10 mouse cellular contexts compared by ENCODE assay signal in the genomic region with DNA sequence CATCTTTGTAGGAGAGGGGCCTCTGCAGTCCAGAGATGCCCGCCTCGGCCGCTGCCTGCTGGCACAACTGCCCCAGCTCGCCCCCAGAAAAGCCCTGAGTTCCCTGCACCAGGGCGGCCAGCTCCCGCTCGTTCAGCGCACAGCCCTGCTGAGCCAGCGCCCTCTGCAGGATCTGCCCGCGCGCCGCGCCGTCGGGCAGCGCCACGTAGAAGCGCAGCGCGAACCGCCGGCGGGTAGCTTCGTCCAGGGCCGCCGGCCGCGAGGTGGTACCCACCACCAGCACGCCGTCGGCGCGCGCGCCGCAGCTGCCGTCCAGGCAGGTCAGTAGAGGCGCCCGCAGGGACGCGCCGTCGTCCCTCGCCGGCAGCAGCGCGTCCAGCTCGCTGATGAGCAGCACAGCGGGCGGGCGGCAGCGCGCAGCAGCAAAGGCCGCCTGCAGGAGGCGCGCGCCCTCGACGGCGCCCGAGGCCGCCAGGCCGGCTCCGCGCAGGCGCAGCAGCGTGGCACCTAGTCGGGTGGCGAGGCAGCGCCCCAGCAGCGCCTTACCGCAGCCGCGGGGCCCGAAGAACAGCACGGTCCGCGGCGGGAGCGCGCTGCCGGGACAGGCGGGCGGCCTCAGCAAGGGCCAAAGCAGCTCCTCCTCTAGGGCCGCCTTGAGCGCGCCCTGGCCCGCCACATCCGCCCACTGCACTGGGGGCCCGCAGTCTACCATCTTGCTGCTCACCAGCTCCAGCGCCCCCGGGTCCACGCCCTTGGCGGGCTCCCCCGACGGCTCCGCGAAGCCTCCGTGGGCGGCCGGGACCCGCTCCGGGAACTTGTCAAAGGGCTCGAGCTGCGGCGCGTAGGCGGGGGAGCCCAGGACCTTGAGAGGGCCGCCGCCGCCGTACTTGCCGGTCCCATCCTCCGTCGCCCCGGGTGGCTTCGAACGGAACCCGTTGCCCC. TPM values are rescaled to one million over a fixed set of nuclear protein-coding genes. Genes with fewer than 3 reads are reported as not detected.
DNase-seq lines count a peak whose midpoint lies in the region.
"Had no signal": no experiment of that assay in that cellular context is flagged by ENCODE, and none has a peak within 500 bp of the region (broad histone marks: within the 10 kb centered on the region; RNA-seq: fewer than 3 reads in every experiment).

No protein-coding gene starts in this region.

- no peaks in the 10 kb centered on the region for H3K9me3 ChIP-seq in hindbrain, embryonic 10.5 days

- peak overlapping the region; percentile 44 for H3K4me3 ChIP-seq in hindbrain, embryonic 10.5 days

- H3K27me3 ChIP-seq in hindbrain, embryonic 10.5 days (ENCODE audit: insufficient read depth, poor library complexity, severe bottlenecking): peaks cover 84% of the 10 kb centered on the region

- 16% methylated on average over 120 of the region's 120 CpGs for WGBS in hindbrain, embryonic 10.5 days

- peak overlapping the region; percentile 83 for H3K27ac ChIP-seq in hindbrain, embryonic 10.5 days

- DNase-seq in adrenal gland, adult 2 months: peak; percentile 61
- DNase-seq in adrenal gland, adult 8-10 months: no peak
- DNase-seq in adrenal gland, postnatal 14 days: peak; percentile 70
- DNase-seq in hindbrain, embryonic 10.5 days (ENCODE audit: low spot score): peak; percentile 66
- DNase-seq in lung, postnatal 36 days: peak; percentile 21
- DNase-seq in testis, postnatal 10 days (ENCODE audit: low spot score): peak; percentile 63
- DNase-seq in natural killer cell, adult 2 months (ENCODE audit: low spot score in 2 of 2): no peak
- DNase-seq in right cerebral cortex, adult 2 months (ENCODE audit: low spot score in 2 of 2): no peak

- peaks cover 64% of the 10 kb centered on the region for H3K36me3 ChIP-seq in hindbrain, embryonic 10.5 days

- peaks cover 78% of the 10 kb centered on the region for H3K4me1 ChIP-seq in hindbrain, embryonic 10.5 days (replicated peaks)

RNA-seq across cellular contexts. Expression of gene Gm47841, which starts 5.6 kb away (rescaled TPM):
- under 1 TPM; 0.37 to 0.45 TPM for total RNA-seq in adrenal gland, adult 2 months (2021)
- 0.37 TPM in 1 of 2 replicates, not detected in the other for polyA plus RNA-seq in adrenal gland, adult 2 months (2012; rRNA removed)
- under 1 TPM in 1 of 4 experiments, not detected in 3; 0.38 TPM for total RNA-seq in adrenal gland, adult 8-10 months (2022)
- total RNA-seq in adrenal gland, postnatal 14 days (2021): 0.49 TPM in 1 of 2 replicates, not detected in the other
- not detected in 2 replicates for polyA plus RNA-seq in hindbrain, embryonic 10.5 days (2016; fragmentation: Nextera tagmentation; extraction: Ambion mirVana)
- polyA plus RNA-seq: cortical plate, adult 2 months; spleen, adult 2 months had no signal

RNA-seq across cellular contexts. Expression of gene Fignl2, which starts 25.5 kb away (rescaled TPM):
- total RNA-seq in adrenal gland, adult 2 months (2021): 1 to 10 TPM; 6.3 to 8.7 TPM
- polyA plus RNA-seq in adrenal gland, adult 2 months (2012; rRNA removed): 11.8 and 16.1 TPM in 2 replicates
- total RNA-seq in adrenal gland, adult 8-10 months (2022): 1 to 10 TPM; 6.4 to 9.1 (median 7.4) TPM
- total RNA-seq in adrenal gland, postnatal 14 days (2021): 7.9 and 8.8 TPM in 2 replicates
- polyA plus RNA-seq in hindbrain, embryonic 10.5 days (2016; fragmentation: Nextera tagmentation; extraction: Ambion mirVana): 1.4 TPM in 2 replicates

Comparison
In these comparisons a context has a peak if more than half of its experiments do, and no peak if none do; other contexts are left out.
1. DNase-seq: peak in adrenal gland, adult 2 months (single experiment), adrenal gland, postnatal 14 days (single experiment), hindbrain, embryonic 10.5 days (single experiment), lung, postnatal 36 days (single experiment) and testis, postnatal 10 days (single experiment); none in adrenal gland, adult 8-10 months (single experiment), natural killer cell, adult 2 months (0 of 2) and right cerebral cortex, adult 2 months (0 of 2).